Mouse (Mus musculus) limb, embryonic 10.5 days (tissue): ENCODE measurements around the gene Pls1. TPM values are rescaled to one million over a fixed set of nuclear protein-coding genes. Genes with fewer than 3 reads are reported as not detected.

Experiments used
- DNase-seq: peaks from one replicate; pipeline ENCODE4 v3.0.0-alpha.2; 2017; ENCODE audit warnings: low spot score
- H3K27ac ChIP-seq: fragments of 300-500 bp; sonication (generic); 2 replicates; pipeline ENCODE4 v1.5.1; 2016; ENCODE audit warnings: mild to moderate bottlenecking
- H3K27me3 ChIP-seq: fragments of 300-500 bp; sonication (generic); 2 replicates; pipeline ENCODE4 v1.6.1; 2016; ENCODE audit warnings: low read depth, mild to moderate bottlenecking; ENCODE audit not compliant: poor library complexity, severe bottlenecking
- H3K36me3 ChIP-seq: fragments of 300-500 bp; sonication (generic); 2 replicates; pipeline ENCODE4 v1.6.1; 2016; ENCODE audit warnings: mild to moderate bottlenecking, moderate library complexity
- H3K4me1 ChIP-seq: fragments of 300-500 bp; sonication (generic); 2 replicates; pipeline ENCODE4 v1.6.1; 2016
- H3K4me3 ChIP-seq: fragments of 300-500 bp; sonication (generic); 2 replicates; pipeline ENCODE4 v1.5.1; 2016; ENCODE audit warnings: mild to moderate bottlenecking, moderate library complexity
- H3K9me3 ChIP-seq: fragments of 300-500 bp; sonication (generic); replicated peaks from 2 replicates; pipeline ENCODE4 v1.6.1; 2016; ENCODE audit warnings: mild to moderate bottlenecking
- WGBS: fragments of 180-500 bp; shearing (Covaris S2); methylation state at CpG from one replicate; pipeline ENCODE4 v1.1.7; 2016; 5-methylcytosine and 5-hydroxymethylcytosine counted together
- polyA plus RNA-seq: library from polyadenylated mRNA; unstranded; fragments of >200 nt; fragmentation: Nextera tagmentation; extraction: Ambion mirVana; gene quantifications from 2 replicates; pipeline ENCODE4 v1.2.1, GENCODE M21; 2016

The Pls1 gene
- polyA plus RNA-seq, 1 experiment from 2014 or later: 2.8 TPM

DNA sequence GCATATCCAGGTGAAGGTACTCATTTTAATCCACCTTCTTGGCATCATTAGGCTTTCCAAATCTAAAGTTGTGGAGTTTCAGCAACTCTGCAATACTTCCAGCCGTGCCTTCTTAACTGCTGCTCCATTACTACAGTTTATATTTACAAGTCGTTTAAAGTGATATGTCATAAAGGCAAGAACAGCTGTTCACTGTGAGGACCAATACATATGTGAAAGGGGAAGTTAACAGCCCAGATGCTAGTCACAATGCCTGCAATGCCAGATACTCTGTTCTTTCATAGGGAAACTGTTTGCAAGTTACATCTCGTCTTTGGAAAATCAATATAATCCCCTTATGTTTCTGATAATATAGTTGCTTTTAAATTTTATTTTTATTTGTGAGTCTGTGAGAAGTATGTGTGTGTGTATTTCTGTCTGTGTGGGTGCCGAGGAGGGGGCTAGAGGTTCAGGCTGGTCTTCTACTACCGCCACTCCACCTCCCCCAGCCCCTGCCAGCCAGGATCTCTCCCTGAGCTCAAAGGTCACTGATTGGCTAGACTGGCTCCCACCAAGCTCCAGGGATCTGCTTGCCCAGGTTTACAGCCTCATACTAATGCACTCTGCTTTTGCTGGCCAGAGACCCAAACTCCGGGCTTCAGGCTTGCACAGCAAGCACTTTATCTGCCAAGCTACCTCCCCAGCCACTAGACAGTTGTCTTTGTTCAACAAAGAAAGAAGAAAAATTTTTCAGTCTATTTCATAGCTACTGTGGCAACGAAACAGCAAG, 100.1 kb downstream of the Pls1 start:
- Histone ChIP-seq H3K36me3 (no peaks in the 10 kb centered on the region), H3K27me3 (peaks cover 21% of the 10 kb centered on the region), H3K9me3 (no peaks in the 10 kb centered on the region), H3K4me3 (no peak overlapping the region), H3K4me1 (peaks cover 19% of the 10 kb centered on the region), H3K27ac (no peak overlapping the region)
- no peak for DNase-seq
- WGBS: 62% methylated on average over 7 of the region's 7 CpGs

DNA sequence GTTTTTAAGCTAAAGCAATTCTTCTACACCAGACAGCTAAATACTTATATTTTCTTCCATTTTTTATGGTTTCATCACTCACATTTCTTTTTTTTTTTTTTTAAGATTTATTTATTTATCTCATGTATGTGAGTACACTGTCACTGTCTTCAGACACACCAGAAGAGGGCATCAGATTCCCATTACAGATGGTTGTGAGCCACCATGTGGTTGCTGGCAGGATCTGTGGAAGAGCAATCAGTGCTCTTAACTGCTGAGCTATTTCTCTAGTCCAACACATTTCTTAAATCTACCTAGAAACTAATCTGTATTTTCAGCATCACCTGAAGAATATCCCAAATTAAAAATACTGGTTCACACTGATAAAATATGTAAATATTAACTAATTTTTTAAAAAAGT, 108.9 kb downstream of the Pls1 start:
- Histone ChIP-seq H3K27ac (no peak overlapping the region), H3K4me3 (no peak overlapping the region), H3K9me3 (no peaks in the 10 kb centered on the region), H3K27me3 (no peaks in the 10 kb centered on the region), H3K36me3 (no peaks in the 10 kb centered on the region), H3K4me1 (no peaks in the 10 kb centered on the region)
- DNase-seq: no peak

DNA sequence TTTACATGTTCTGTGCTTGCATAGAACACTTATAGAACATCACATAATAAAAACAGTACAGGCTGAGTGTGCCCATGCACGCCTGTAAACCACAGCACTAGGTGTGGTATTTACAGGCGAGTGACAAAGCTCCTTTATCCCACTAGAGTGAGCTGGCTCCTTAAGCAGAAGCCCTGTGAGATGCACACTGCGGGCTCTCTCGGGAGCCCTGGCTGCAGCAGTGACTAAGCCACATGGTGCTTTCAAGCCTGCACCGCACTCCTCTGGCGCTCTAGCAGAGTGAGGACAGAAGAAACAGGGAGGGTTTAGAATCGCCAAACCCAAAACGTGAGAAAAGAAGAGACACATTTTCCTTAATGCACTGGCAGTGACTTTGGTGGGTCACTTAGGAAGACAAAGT, 132.5 kb downstream of the Pls1 start:
- DNase-seq: no peak
- Histone ChIP-seq H3K9me3 (no peaks in the 10 kb centered on the region), H3K27me3 (no peaks in the 10 kb centered on the region), H3K4me1 (no peaks in the 10 kb centered on the region), H3K4me3 (no peak overlapping the region), H3K36me3 (no peaks in the 10 kb centered on the region), H3K27ac (no peak overlapping the region)
- 36% methylated on average over 8 of the region's 8 CpGs for WGBS

DNA sequence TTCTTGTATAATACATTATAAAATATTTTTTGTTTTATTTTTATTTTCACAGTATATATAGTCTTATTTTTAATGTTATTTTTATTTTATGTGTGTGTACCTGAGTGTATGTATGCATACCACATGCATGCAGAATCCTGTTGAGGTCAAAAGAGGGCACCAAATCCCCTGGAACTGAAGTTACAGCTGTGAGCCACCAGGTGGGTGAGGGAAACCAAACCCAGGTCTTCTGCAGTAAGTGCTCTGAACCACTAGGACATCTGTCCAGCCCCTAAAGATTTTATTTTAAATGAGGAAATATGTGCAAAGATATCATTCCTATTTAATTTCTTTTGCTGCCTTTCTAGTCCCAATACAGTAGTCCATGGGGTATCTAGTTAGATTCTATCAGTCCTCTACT, 136.2 kb downstream of the Pls1 start:
- Histone ChIP-seq H3K9me3 (no peaks in the 10 kb centered on the region), H3K27ac (no peak overlapping the region), H3K4me3 (no peak overlapping the region), H3K36me3 (no peaks in the 10 kb centered on the region), H3K4me1 (no peaks in the 10 kb centered on the region), H3K27me3 (no peaks in the 10 kb centered on the region)
- no peak for DNase-seq

DNA sequence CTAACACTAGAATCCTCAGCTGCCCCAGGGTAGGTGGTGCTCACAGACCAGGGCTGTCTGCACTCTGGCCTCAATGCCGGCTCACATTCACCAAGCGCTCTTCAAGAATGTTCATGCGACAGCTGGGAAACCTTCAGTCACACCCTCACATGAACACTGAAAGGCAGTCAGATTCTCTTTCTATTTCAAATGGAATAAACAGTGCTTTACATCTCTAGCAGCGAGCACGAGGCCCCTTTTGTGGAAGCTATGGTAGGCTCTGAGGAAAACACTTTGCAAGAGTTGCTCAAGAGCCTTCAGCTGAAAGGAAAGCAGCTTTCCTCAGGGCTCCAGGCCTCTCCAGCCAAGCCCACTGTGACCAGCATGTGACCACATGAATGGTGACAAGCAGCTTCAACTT, 139.7 kb downstream of the Pls1 start:
- Histone ChIP-seq H3K4me1 (no peaks in the 10 kb centered on the region), H3K36me3 (no peaks in the 10 kb centered on the region), H3K27ac (no peak overlapping the region), H3K27me3 (no peaks in the 10 kb centered on the region), H3K9me3 (no peaks in the 10 kb centered on the region), H3K4me3 (no peak overlapping the region)
- no peak for DNase-seq
- WGBS: 93% methylated on average over 5 of the region's 5 CpGs

DNA sequence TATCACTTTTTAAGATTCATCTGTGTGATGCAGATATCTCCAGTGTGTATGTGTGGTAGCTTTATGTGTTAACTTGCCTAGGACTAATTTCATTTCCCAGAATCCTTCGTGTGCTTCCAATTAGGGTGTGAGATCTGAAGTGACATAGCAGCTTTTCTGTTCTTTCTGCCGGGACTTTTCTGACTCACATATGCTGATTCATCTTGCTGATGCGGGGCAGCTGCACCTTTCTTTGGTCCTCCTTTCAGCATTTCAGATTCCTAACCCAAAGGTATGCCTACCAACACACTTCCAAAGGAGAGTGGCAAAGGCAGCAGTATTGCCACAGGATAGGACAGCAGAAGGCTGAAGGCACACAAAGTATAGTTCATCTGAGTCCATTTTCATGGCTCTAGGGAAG, 141.0 kb downstream of the Pls1 start:
- no peaks in the 10 kb centered on the region for H3K9me3 ChIP-seq
- H3K4me3 ChIP-seq: no peak overlapping the region
- DNase-seq: no peak
- H3K27ac ChIP-seq: no peak overlapping the region
- H3K36me3 ChIP-seq: no peaks in the 10 kb centered on the region
- H3K4me1 ChIP-seq: no peaks in the 10 kb centered on the region
- 78% methylated on average over 3 of the region's 3 CpGs for WGBS
- no peaks in the 10 kb centered on the region for H3K27me3 ChIP-seq

Other genes starting within 250 kb of the Pls1 start
- gene Pcolce2, start 207.7 kb downstream of the Pls1 start, polyA plus RNA-seq: 7.0 and 7.1 TPM in 2 replicates
- gene Trpc1, start 94.9 kb downstream of the Pls1 start, polyA plus RNA-seq: 0.90 and 1.4 TPM in 2 replicates
- 18.7 and 22.6 TPM in 2 replicates for gene Atr, start 12.3 kb upstream of the Pls1 start, polyA plus RNA-seq
- gene Xrn1, start 109.4 kb upstream of the Pls1 start, polyA plus RNA-seq: 17.0 and 20.0 TPM in 2 replicates